Mouse (Mus musculus): ENCODE measurements at regions not wholly inside any gene's neighbourhood (a gene's known extent, or its start where the extent isn't known, plus 50 kb on each side); places are given as distances from the start of the nearest gene placed in this dataset.

DNA sequence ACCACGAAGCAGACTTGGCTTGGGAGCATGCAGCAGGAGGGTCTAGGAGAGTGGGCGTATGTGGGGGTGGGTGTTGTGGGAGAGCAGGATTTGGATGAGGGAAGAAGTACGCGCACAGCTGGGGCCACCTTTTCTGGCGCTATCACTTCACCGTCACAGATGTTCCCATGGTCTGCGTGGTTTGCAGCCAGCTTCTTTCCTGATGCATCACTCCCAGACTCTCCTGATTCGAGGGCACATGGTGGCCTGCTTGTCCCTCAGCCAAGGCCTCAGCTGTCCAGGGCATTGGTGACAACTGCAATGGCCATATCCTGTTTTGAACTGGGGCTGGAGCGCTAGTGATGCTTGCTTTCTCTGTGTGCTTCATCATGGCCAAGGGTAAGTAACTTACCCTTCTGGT is 266.9 kb upstream of the Id2 start:
- TF ChIP-seq GATA1 (IDR thresholded peaks at IDR 0.05; ENCODE audit: borderline replicate concordance, low read length) (no peak), FLI1 (IDR thresholded peaks at IDR 0.05; ENCODE audit: low read length) (no peak)

All from megakaryocyte, embryonic 14.5 days (primary cell).